Mouse (Mus musculus): ENCODE measurements around the gene Lrrc63. TPM values are rescaled to one million over a fixed set of nuclear protein-coding genes. Genes with fewer than 3 reads are reported as not detected.

The Lrrc63 gene
- total RNA-seq (2023), result not detected

GRCm38 (mm10) chr14:75130501-75131318, at the start of gene Lrrc63, which contains the start of gene Lcp1:
TSS of gene Lrrc63 (minus strand) at chr14:75130881.
TSS of gene Lcp1 (plus strand) at chr14:75131101.

Other genes starting within 250 kb of the Lrrc63 start
- gene Lrch1, start 183.0 kb downstream of the Lrrc63 start, total RNA-seq (2023), result 100 to 1,000 TPM; 104 to 141 TPM
- gene Rubcnl, start 114.9 kb downstream of the Lrrc63 start, total RNA-seq (2023), result 100 to 1,000 TPM; 110 to 154 TPM
- gene Lcp1, start 220 bp upstream of the Lrrc63 start, total RNA-seq (2023), result 100 to 1,000 TPM; 682 to 695 TPM
- gene Cpb2, start 111.4 kb upstream of the Lrrc63 start, total RNA-seq (2023), result not detected
- 10 to 100 TPM; 38.4 to 47.9 TPM for gene Zc3h13, start 153.5 kb upstream of the Lrrc63 start, total RNA-seq (2023)

All from B cell, adult 67 days (primary cell).